15 mouse cellular contexts compared by ENCODE assay signal in the genomic region with DNA sequence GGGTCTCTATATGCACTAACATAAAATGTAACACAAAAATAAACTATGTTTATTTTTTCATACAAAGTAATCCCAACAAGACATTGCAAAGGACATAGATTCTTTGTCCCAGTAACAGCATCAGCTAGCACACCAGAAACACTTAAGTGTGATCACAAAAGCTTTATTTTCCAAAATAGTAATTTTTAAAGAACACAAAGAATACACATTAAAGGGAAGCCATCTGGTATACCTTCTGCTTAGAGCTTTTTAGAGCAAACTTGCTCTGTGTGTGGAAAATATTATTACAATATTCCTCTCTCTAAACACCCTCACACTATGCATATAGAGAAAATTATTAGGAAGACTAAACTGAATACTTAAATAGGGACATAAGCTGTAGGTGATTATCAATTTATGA.
"Had no signal": no experiment of that assay in that cellular context is flagged by ENCODE, and none has a peak within 500 bp of the region (broad histone marks: within the 10 kb centered on the region; RNA-seq: fewer than 3 reads in every experiment).

No protein-coding gene starts in this region.

- H3K4me1 ChIP-seq: midbrain, embryonic 13.5 days; neural tube, embryonic 12.5 days; stomach, embryonic 15.5 days had no signal

- H3K36me3 ChIP-seq: midbrain, embryonic 13.5 days; neural tube, embryonic 12.5 days had no signal

- DNase-seq: lung, adult 18-20 months; lung, embryonic 14.5 days; lung, postnatal 10 days; lung, postnatal 4 days; right cerebral cortex, postnatal 14 days; thymus, adult 18-20 months; thymus, postnatal 14 days; thymus, postnatal 36 days had no signal

- H3K27me3 ChIP-seq: midbrain, embryonic 13.5 days; neural tube, embryonic 12.5 days; stomach, embryonic 15.5 days had no signal

- ATAC-seq: midbrain, embryonic 13.5 days; midbrain, embryonic 16.5 days had no signal

- H3K9me3 ChIP-seq: midbrain, embryonic 13.5 days; neural tube, embryonic 12.5 days; stomach, embryonic 15.5 days had no signal

- H3K4me3 ChIP-seq: midbrain, embryonic 13.5 days; myocyte; neural tube, embryonic 12.5 days; stomach, embryonic 15.5 days had no signal

- H3K4me2 ChIP-seq: lung, embryonic 14.5 days; midbrain, embryonic 11.5 days; midbrain, embryonic 13.5 days; neural tube, embryonic 12.5 days; stomach, embryonic 15.5 days had no signal

- H3K9ac ChIP-seq: lung, embryonic 14.5 days; midbrain, embryonic 13.5 days; neural tube, embryonic 12.5 days; stomach, embryonic 15.5 days had no signal

- H3K27ac ChIP-seq: midbrain, embryonic 13.5 days; neural tube, embryonic 12.5 days; stomach, embryonic 15.5 days; stomach, postnatal 0 days had no signal
